Mouse (Mus musculus): ENCODE data around the gene Polr2f. TPM values are rescaled to one million over a fixed set of nuclear protein-coding genes. Genes with fewer than 3 reads are reported as not detected.

The Polr2f gene
- polyA plus RNA-seq, 1 experiment from 2014 or later: 356 TPM

DNA sequence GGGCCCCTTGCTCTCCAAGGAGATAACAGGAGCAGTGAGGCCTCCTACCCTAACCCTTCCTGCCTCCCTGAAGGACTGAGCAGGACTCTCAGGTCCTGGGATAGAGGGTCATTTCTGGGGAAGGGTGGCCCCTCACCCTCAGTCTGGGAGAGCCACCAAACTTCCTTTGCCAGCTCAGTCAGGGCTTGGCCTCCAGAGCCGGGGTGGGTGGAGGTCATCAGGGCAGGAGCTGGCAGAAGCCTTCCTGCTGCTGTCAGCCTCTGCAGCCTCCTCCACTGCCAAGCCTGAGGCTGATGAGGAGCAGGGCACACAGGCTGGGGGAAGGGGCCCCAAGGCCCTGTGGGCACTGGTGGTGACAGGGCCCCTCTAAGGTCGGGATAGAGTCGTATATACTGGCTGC lies 14.8 kb downstream of the Polr2f start:
- Histone ChIP-seq H3K27me3 (replicated peaks; ENCODE audit: control insufficient read depth, insufficient read depth, low read length) (no peaks in the 10 kb centered on the region), H3K9me3 (replicated peaks; ENCODE audit: control insufficient read depth, low read length) (no peaks in the 10 kb centered on the region), H3K4me2 (ENCODE audit: low read length) (no peak overlapping the region), H3K4me1 (ENCODE audit: control insufficient read depth, insufficient read depth, low read length) (peaks cover 6% of the 10 kb centered on the region; the same call in 1 of the 2 replicates), H3K36me3 (ENCODE audit: control insufficient read depth, insufficient read depth, low read length) (peaks cover 19% of the 10 kb centered on the region), H3K27ac (ENCODE audit: low read depth, low read length) (no peak overlapping the region), H3K9ac (ENCODE audit: low read length) (no peak overlapping the region), H3K4me3 (ENCODE audit: low read depth, low read length) (no peak overlapping the region)
- DNase-seq (ENCODE audit: low spot score) (no peak), ATAC-seq (no peak)
- 43% methylated on average over 3 of the region's 3 CpGs for WGBS

DNA sequence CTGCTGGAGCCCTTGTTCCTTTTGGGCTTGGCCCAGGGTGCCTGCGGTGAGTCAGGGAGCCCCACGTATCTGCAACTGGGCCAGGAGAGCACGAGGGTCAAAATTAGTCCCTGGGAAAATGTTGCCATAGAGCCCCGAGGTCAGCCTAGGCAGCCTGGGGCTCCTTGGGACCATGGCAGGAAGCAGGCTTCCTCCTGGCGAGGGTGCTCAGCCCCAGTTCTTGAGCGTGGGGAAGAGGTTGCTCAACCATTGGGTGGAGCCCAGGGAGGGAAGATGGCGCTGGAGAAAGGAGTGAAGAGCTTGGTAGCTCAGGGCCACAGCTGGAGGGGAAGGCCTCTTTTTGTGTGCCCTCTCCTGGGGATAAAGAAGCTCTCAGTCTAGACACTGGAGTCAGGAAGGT lies 21.5 kb downstream of the Polr2f start:
- Histone ChIP-seq H3K4me3 (ENCODE audit: low read depth, low read length) (no peak overlapping the region), H3K4me1 (ENCODE audit: control insufficient read depth, insufficient read depth, low read length) (0 out of 2 replicates have a peak, but pooled peaks cover 2% of the 10 kb centered on the region), H3K9ac (ENCODE audit: low read length) (no peak overlapping the region), H3K36me3 (ENCODE audit: control insufficient read depth, insufficient read depth, low read length) (no peaks in the 10 kb centered on the region), H3K27me3 (replicated peaks; ENCODE audit: control insufficient read depth, insufficient read depth, low read length) (peaks cover 39% of the 10 kb centered on the region), H3K9me3 (replicated peaks; ENCODE audit: control insufficient read depth, low read length) (no peaks in the 10 kb centered on the region), H3K27ac (ENCODE audit: low read depth, low read length) (no peak overlapping the region), H3K4me2 (ENCODE audit: low read length) (no peak overlapping the region)
- no peak for DNase-seq (ENCODE audit: low spot score)
- 77% methylated on average over 7 of the region's 7 CpGs for WGBS
- no peak for ATAC-seq

DNA sequence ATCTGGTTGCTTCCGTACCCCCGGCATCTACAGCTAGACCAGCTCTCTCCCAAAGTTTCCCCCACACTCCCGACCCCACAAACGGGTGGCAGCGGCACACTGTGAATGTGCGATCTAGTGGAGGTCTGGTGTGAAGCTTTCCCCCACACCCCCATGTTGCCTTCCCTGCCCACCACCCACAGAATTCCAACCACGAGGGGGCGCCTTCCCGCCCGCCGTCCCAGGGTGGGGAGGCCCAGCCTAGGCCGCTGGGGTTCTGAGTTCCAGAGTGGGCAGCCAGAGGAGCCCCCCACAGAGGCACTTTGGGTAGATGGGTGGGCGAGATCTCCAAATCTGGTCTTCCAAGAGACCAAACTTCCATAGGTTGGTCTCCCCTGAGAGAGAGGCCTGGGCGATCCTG lies 22.0 kb downstream of the Polr2f start:
- Histone ChIP-seq H3K36me3 (ENCODE audit: control insufficient read depth, insufficient read depth, low read length) (no peaks in the 10 kb centered on the region), H3K4me1 (ENCODE audit: control insufficient read depth, insufficient read depth, low read length) (0 out of 2 replicates have a peak, but pooled peaks cover 2% of the 10 kb centered on the region), H3K4me2 (ENCODE audit: low read length) (no peak overlapping the region), H3K9ac (ENCODE audit: low read length) (no peak overlapping the region), H3K4me3 (ENCODE audit: low read depth, low read length) (no peak overlapping the region), H3K27ac (ENCODE audit: low read depth, low read length) (no peak overlapping the region), H3K9me3 (replicated peaks; ENCODE audit: control insufficient read depth, low read length) (no peaks in the 10 kb centered on the region), H3K27me3 (replicated peaks; ENCODE audit: control insufficient read depth, insufficient read depth, low read length) (peaks cover 39% of the 10 kb centered on the region)
- DNase-seq (ENCODE audit: low spot score): no peak
- WGBS: 49% methylated on average over 14 of the region's 14 CpGs
- no peak for ATAC-seq

DNA sequence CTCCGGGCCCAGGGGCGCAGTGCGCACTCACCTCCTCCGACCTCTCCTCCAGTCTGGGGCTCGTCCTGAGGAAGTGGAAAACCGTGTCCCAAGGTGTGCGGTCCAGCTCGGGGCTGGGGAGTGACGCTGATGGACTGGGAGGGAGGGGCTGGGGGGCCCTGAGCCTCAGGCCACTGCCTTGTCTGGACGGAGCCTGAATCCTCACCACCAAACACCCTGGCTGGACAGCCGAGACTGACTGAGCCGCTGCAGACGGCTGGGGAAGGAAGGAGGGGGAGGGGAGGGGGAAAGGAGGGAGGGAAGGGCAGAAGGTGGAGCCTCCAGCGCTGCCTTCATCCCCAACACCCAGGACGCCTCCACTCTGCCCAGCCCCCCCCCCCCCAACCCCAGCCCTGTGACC lies 23.4 kb downstream of the Polr2f start:
- no peak overlapping the region for H3K4me2 ChIP-seq (ENCODE audit: low read length)
- DNase-seq (ENCODE audit: low spot score) (no peak), ATAC-seq (no peak)
- H3K9ac ChIP-seq (ENCODE audit: low read length): no peak overlapping the region
- H3K4me3 ChIP-seq (ENCODE audit: low read depth, low read length): no peak overlapping the region
- no peaks in the 10 kb centered on the region for H3K9me3 ChIP-seq (replicated peaks; ENCODE audit: control insufficient read depth, low read length)
- H3K4me1 ChIP-seq (ENCODE audit: control insufficient read depth, insufficient read depth, low read length): 0 out of 2 replicates have a peak, but pooled peaks cover 2% of the 10 kb centered on the region
- WGBS: 11% methylated on average over 14 of the region's 15 CpGs
- H3K27ac ChIP-seq (ENCODE audit: low read depth, low read length): no peak overlapping the region
- H3K36me3 ChIP-seq (ENCODE audit: control insufficient read depth, insufficient read depth, low read length): no peaks in the 10 kb centered on the region
- peaks cover 39% of the 10 kb centered on the region for H3K27me3 ChIP-seq (replicated peaks; ENCODE audit: control insufficient read depth, insufficient read depth, low read length)

DNA sequence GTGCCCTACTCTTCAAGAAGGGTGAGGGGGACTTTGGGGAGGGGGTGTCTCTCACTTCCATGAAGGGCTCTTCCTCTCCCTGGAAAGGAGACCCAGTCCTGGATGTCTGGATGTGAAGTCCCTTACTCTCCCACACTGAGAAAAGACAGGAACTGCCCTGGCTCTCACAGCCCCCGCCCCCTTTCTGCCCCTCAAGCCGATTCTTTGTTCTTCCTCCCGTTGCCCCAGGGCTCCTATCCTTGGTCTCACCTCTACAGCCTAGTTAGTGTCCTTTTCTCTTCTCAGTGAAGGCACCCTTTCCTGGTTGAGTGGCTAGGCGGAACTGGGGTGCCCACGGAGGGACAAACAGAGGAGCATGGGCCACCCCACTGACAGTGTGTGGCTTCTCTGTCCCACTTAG lies 24.3 kb downstream of the Polr2f start, which contains the start of gene Sox10:
Gene Sox10 (minus strand): TSS at position 101 of the 400 bp plus-strand sequence.
- Histone ChIP-seq H3K9me3 (replicated peaks; ENCODE audit: control insufficient read depth, low read length) (no peaks in the 10 kb centered on the region), H3K9ac (ENCODE audit: low read length) (no peak within 1 kb of the TSS), H3K4me1 (ENCODE audit: control insufficient read depth, insufficient read depth, low read length) (0 out of 2 replicates have a peak, but pooled peaks cover 2% of the 10 kb centered on the region), H3K4me2 (ENCODE audit: low read length) (no peak within 1 kb of the TSS), H3K36me3 (ENCODE audit: control insufficient read depth, insufficient read depth, low read length) (no peaks in the 10 kb centered on the region), H3K4me3 (ENCODE audit: low read depth, low read length) (no peak within 1 kb of the TSS), H3K27ac (ENCODE audit: low read depth, low read length) (no peak within 1 kb of the TSS), H3K27me3 (replicated peaks; ENCODE audit: control insufficient read depth, insufficient read depth, low read length) (peaks cover 39% of the 10 kb centered on the region)
- DNase-seq (ENCODE audit: low spot score) (no peak), ATAC-seq (no peak)
- WGBS: 45% methylated on average over 5 of the region's 5 CpGs

DNA sequence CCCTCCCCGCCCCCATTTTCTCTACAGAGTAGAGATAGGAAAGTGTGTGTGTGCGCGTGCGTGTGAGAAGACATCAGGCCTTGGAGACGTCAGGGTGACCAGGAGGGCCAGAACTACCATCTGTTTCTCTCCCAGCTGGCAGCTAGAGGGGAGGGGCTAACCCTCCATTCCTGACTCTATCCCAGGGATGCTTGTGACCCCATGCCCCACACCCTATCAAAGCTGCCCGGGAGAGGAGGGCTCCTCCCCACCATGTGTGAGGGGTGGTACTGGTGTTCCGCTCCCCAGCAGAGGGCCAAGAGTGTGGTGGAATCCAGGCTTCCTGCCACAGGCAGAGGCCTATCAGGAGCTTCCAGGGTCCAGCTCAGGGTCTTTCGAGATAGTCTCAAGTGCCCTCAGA lies 25.9 kb downstream of the Polr2f start:
- ATAC-seq (no peak; the same call in 1 of the 2 replicates), DNase-seq (ENCODE audit: low spot score) (peak; percentile 15)
- WGBS: 63% methylated on average over 8 of the region's 8 CpGs
- 0 out of 2 replicates have a peak overlapping the region, but pooled peaks have one; percentile 5 for H3K9ac ChIP-seq (ENCODE audit: low read length)
- H3K4me2 ChIP-seq (ENCODE audit: low read length): no peak overlapping the region
- H3K4me1 ChIP-seq (ENCODE audit: control insufficient read depth, insufficient read depth, low read length): 0 out of 2 replicates have a peak, but pooled peaks cover 2% of the 10 kb centered on the region
- no peak overlapping the region for H3K27ac ChIP-seq (ENCODE audit: low read depth, low read length)
- no peak overlapping the region for H3K4me3 ChIP-seq (ENCODE audit: low read depth, low read length)
- peaks cover 33% of the 10 kb centered on the region for H3K27me3 ChIP-seq (replicated peaks; ENCODE audit: control insufficient read depth, insufficient read depth, low read length)
- H3K9me3 ChIP-seq (replicated peaks; ENCODE audit: control insufficient read depth, low read length): no peaks in the 10 kb centered on the region
- no peaks in the 10 kb centered on the region for H3K36me3 ChIP-seq (ENCODE audit: control insufficient read depth, insufficient read depth, low read length)

DNA sequence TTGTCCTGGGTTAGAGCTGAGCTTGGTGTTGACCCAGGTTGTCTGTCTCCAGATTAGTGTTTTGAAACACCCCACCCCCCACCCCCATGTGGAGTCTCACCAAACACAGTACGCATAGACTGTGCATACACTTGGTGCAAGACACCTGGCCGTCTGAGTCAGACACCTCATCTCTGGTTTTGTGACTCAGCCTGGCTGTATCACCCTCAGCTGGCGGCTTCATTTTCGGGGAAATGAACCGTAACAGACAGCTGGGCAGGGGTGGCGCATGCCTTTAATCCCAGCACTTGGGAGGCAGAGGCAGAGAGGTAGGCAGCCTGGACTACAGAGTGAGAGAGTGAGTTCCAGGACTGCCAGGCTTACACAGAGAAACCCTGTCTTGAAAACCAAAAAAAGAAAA lies 36.1 kb downstream of the Polr2f start:
- H3K27me3 ChIP-seq (replicated peaks; ENCODE audit: control insufficient read depth, insufficient read depth, low read length): no peaks in the 10 kb centered on the region
- no peak overlapping the region for H3K27ac ChIP-seq (ENCODE audit: low read depth, low read length)
- no peak overlapping the region for H3K4me3 ChIP-seq (ENCODE audit: low read depth, low read length)
- DNase-seq (ENCODE audit: low spot score): no peak
- H3K4me1 ChIP-seq (ENCODE audit: control insufficient read depth, insufficient read depth, low read length): no peaks in the 10 kb centered on the region
- H3K9me3 ChIP-seq (replicated peaks; ENCODE audit: control insufficient read depth, low read length): no peaks in the 10 kb centered on the region
- no peaks in the 10 kb centered on the region for H3K36me3 ChIP-seq (ENCODE audit: control insufficient read depth, insufficient read depth, low read length)
- WGBS: 46% methylated on average over 6 of the region's 6 CpGs
- H3K4me2 ChIP-seq (ENCODE audit: low read length): no peak overlapping the region
- no peak for ATAC-seq
- no peak overlapping the region for H3K9ac ChIP-seq (ENCODE audit: low read length)

DNA sequence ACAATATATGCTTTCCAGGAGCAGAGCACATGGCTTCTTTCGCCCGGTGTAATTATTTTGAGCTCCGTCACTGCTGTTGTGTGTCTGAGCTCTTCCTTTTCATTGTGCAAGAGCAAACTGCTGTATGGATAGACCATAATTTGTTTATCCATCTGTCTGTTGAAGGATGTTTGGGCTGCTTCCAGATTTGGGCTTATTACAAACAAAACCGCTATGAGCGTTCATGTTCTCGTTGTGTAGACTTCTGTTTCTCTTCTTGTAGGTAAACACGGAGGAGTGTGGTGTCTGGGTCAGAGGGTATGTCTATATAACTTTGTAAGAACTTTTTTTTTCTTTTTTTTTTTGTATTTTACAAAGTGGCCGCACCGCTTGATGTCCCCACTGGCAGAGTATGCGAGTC lies 44.4 kb downstream of the Polr2f start:
- DNase-seq (ENCODE audit: low spot score) (peak; percentile 19), ATAC-seq (no peak)
- no peaks in the 10 kb centered on the region for H3K27me3 ChIP-seq (replicated peaks; ENCODE audit: control insufficient read depth, insufficient read depth, low read length)
- H3K36me3 ChIP-seq (ENCODE audit: control insufficient read depth, insufficient read depth, low read length): no peaks in the 10 kb centered on the region
- no peaks in the 10 kb centered on the region for H3K4me1 ChIP-seq (ENCODE audit: control insufficient read depth, insufficient read depth, low read length)
- H3K4me3 ChIP-seq (ENCODE audit: low read depth, low read length): no peak overlapping the region
- H3K4me2 ChIP-seq (ENCODE audit: low read length): no peak overlapping the region
- 81% methylated on average over 10 of the region's 10 CpGs for WGBS
- no peaks in the 10 kb centered on the region for H3K9me3 ChIP-seq (replicated peaks; ENCODE audit: control insufficient read depth, low read length)
- H3K27ac ChIP-seq (ENCODE audit: low read depth, low read length): no peak overlapping the region
- H3K9ac ChIP-seq (ENCODE audit: low read length): no peak overlapping the region

DNA sequence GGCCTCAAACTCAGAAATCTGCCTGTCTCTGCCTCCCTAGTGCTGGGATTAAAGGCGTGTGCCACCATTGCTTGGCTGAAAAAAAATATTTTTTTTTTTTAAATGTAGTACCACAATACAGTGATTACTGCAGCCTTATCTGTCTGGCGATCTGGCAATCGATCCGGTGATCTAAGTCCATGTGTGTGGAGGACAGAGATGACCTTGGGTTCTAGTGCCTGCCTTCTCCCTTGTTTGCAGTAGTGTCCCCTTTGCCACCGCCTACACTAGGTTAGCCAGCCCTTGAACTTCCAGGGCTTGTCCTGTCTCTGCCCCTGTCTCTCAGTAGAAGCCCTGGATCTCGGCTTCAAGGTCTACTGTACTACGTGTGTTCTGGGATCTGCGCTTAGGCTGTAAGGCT lies 47.0 kb downstream of the Polr2f start:
- ATAC-seq (no peak), DNase-seq (ENCODE audit: low spot score) (no peak)
- Histone ChIP-seq H3K4me2 (ENCODE audit: low read length) (no peak overlapping the region), H3K27me3 (replicated peaks; ENCODE audit: control insufficient read depth, insufficient read depth, low read length) (no peaks in the 10 kb centered on the region), H3K27ac (ENCODE audit: low read depth, low read length) (no peak overlapping the region), H3K4me1 (ENCODE audit: control insufficient read depth, insufficient read depth, low read length) (peaks cover 6% of the 10 kb centered on the region), H3K9me3 (replicated peaks; ENCODE audit: control insufficient read depth, low read length) (no peaks in the 10 kb centered on the region), H3K4me3 (ENCODE audit: low read depth, low read length) (no peak overlapping the region), H3K36me3 (ENCODE audit: control insufficient read depth, insufficient read depth, low read length) (no peaks in the 10 kb centered on the region), H3K9ac (ENCODE audit: low read length) (no peak overlapping the region)
- WGBS: 95% methylated on average over 8 of the region's 8 CpGs
